Mouse (Mus musculus) forebrain, embryonic 14.5 days (tissue): ENCODE measurements at regions not wholly inside any gene's neighbourhood (a gene's known extent, or its start where the extent isn't known, plus 50 kb on each side); places are given as distances from the start of the nearest gene placed in this dataset.

Experiments
- ATAC-seq: fragments of 200-750 bp; cut with Nextera tagmentation; 2 replicates; pipeline ENCODE4 v1.8.0; 2017; ENCODE audit warnings: mild to moderate bottlenecking, moderate library complexity
- DNase-seq: peaks from one replicate; pipeline ENCODE4 v3.0.0-alpha.2; 2015; ENCODE audit warnings: low spot score
- H3K27ac ChIP-seq: fragments of 300-500 bp; sonication (generic); 2 replicates; pipeline ENCODE4 v1.5.1; 2014; ENCODE audit warnings: low read depth, mild to moderate bottlenecking, control low read depth, low read length, moderate library complexity
- H3K27me3 ChIP-seq: fragments of 300-500 bp; sonication (generic); replicated peaks from 2 replicates; pipeline ENCODE4 v1.6.1; 2014; ENCODE audit warnings: low read length, control low read depth, mixed read lengths; ENCODE audit not compliant: control insufficient read depth, insufficient read depth
- H3K36me3 ChIP-seq: fragments of 300-500 bp; sonication (generic); 2 replicates; pipeline ENCODE4 v1.6.1; 2014; ENCODE audit warnings: low read length, control low read depth; ENCODE audit not compliant: control insufficient read depth, insufficient read depth
- H3K4me1 ChIP-seq: fragments of 300-500 bp; sonication (generic); 2 replicates; pipeline ENCODE4 v1.6.1; 2014; ENCODE audit warnings: antibody characterized with exemption, low read length, control low read depth; ENCODE audit not compliant: control insufficient read depth, insufficient read depth
- H3K4me2 ChIP-seq: fragments of 300-500 bp; sonication (generic); 2 replicates; pipeline ENCODE4 v1.6.1; 2014; ENCODE audit warnings: mild to moderate bottlenecking, control low read depth, low read length
- H3K4me3 ChIP-seq: fragments of 300-500 bp; sonication (generic); 2 replicates; pipeline ENCODE4 v1.5.1; 2014; ENCODE audit warnings: low read depth, low read length, control low read depth
- H3K9ac ChIP-seq: fragments of 300-500 bp; sonication (generic); 2 replicates; pipeline ENCODE4 v1.6.1; 2014; ENCODE audit warnings: mild to moderate bottlenecking, low read length, control low read depth, moderate library complexity
- H3K9me3 ChIP-seq: fragments of 300-500 bp; sonication (generic); replicated peaks from 2 replicates; pipeline ENCODE4 v1.6.1; 2016; ENCODE audit warnings: low read length, control low read depth, mixed read lengths; ENCODE audit not compliant: control insufficient read depth
- WGBS: fragments of 180-500 bp; shearing (Covaris S2); extraction: QIAGEN DNeasy Blood & Tissue Kit; methylation state at CpG from one replicate; pipeline ENCODE4 v1.1.7; 2014; 5-methylcytosine and 5-hydroxymethylcytosine counted together

- no peaks in the 10 kb centered on the region for H3K36me3 ChIP-seq
- DNase-seq (no peak), ATAC-seq (no peak)
- WGBS, result 86% methylated on average over 7 of the region's 7 CpGs
- H3K27me3 ChIP-seq, result no peaks in the 10 kb centered on the region
- H3K27ac ChIP-seq, result no peak overlapping the region
- no peaks in the 10 kb centered on the region for H3K4me1 ChIP-seq
- no peak overlapping the region for H3K9ac ChIP-seq
- no peak overlapping the region for H3K4me2 ChIP-seq
- H3K4me3 ChIP-seq, result no peak overlapping the region
- no peaks in the 10 kb centered on the region for H3K9me3 ChIP-seq
Measured at GRCm38 (mm10) chr3:41151989-41152388, 69.1 kb upstream of the Pgrmc2 start.

GRCm38 (mm10) chr3:41140391-41140790 is 57.5 kb upstream of the Pgrmc2 start:
- no peaks in the 10 kb centered on the region for H3K4me1 ChIP-seq
- H3K9ac ChIP-seq, result no peak overlapping the region
- no peaks in the 10 kb centered on the region for H3K27me3 ChIP-seq
- WGBS, result 90% methylated on average over 4 of the region's 4 CpGs
- ATAC-seq (no peak), DNase-seq (no peak)
- H3K27ac ChIP-seq, result no peak overlapping the region
- no peaks in the 10 kb centered on the region for H3K9me3 ChIP-seq
- no peaks in the 10 kb centered on the region for H3K36me3 ChIP-seq
- H3K4me2 ChIP-seq, result no peak overlapping the region
- H3K4me3 ChIP-seq, result no peak overlapping the region

GRCm38 (mm10) chr3:41137931-41138330 is 55.1 kb upstream of the Pgrmc2 start:
- no peak for DNase-seq
- Histone ChIP-seq H3K4me1 (no peaks in the 10 kb centered on the region), H3K36me3 (no peaks in the 10 kb centered on the region), H3K27ac (no peak overlapping the region), H3K9ac (no peak overlapping the region), H3K4me2 (no peak overlapping the region), H3K4me3 (no peak overlapping the region), H3K9me3 (no peaks in the 10 kb centered on the region), H3K27me3 (no peaks in the 10 kb centered on the region)
- ATAC-seq, result no peak
- 90% methylated on average over 1 of the region's 1 CpGs for WGBS

- H3K27ac ChIP-seq, result no peak overlapping the region
- no peak overlapping the region for H3K9ac ChIP-seq
- WGBS, result 86% methylated on average over 6 of the region's 6 CpGs
- no peak overlapping the region for H3K4me2 ChIP-seq
- no peak overlapping the region for H3K4me3 ChIP-seq
- DNase-seq (no peak), ATAC-seq (no peak)
- no peaks in the 10 kb centered on the region for H3K27me3 ChIP-seq
- no peaks in the 10 kb centered on the region for H3K9me3 ChIP-seq
- no peaks in the 10 kb centered on the region for H3K4me1 ChIP-seq
- H3K36me3 ChIP-seq, result no peaks in the 10 kb centered on the region
Measured at GRCm38 (mm10) chr3:41132889-41133288, 50.0 kb upstream of the Pgrmc2 start.
